Mouse (Mus musculus) MEL (cell line): ENCODE results near the gene Acot11. TPM values are rescaled to one million over a fixed set of nuclear protein-coding genes. Genes with fewer than 3 reads are reported as not detected.

Experiments used
- DNase-seq: peaks from one replicate; pipeline ENCODE4 v3.0.0; 2011; ENCODE audit warnings: low read depth, low spot score
- H3K27ac ChIP-seq: 2 replicates; pipeline ENCODE4 v1.5.1; 2012; ENCODE audit warnings: low read depth, mild to moderate bottlenecking, control low read depth, low read length, moderate library complexity; ENCODE audit not compliant: control insufficient read depth
- H3K27me3 ChIP-seq, 2 experiments: fragments of 150-350 bp in 1 of 2; sonication (generic) in 1 of 2; 2 replicates each; pipeline ENCODE4 v1.6.1; 2012; ENCODE audit warnings: low read length in 2 of 2, mild to moderate bottlenecking in 2 of 2, improper control_type of control experiment in 1 of 2, moderate library complexity in 1 of 2; ENCODE audit not compliant: insufficient read depth in 2 of 2, control insufficient read depth in 1 of 2
- H3K36me3 ChIP-seq, 2 experiments: 2 replicates each; pipeline ENCODE4 v1.6.1; 2012 to 2014; ENCODE audit warnings: low read length in 2 of 2, improper control_type of control experiment in 1 of 2, inconsistent platforms in 1 of 2, mild to moderate bottlenecking in 1 of 2; ENCODE audit not compliant: insufficient read depth in 2 of 2, control insufficient read depth in 1 of 2
- H3K4me1 ChIP-seq, 2 experiments: fragments of 150-350 bp in 1 of 2; sonication (generic) in 1 of 2; 2 replicates each; pipeline ENCODE4 v1.6.1; 2012; ENCODE audit warnings: low read length in 2 of 2, improper control_type of control experiment in 1 of 2, mild to moderate bottlenecking in 1 of 2; ENCODE audit not compliant: insufficient read depth in 2 of 2, control insufficient read depth in 1 of 2
- H3K4me3 ChIP-seq, 2 experiments: fragments of 150-350 bp in 1 of 2; sonication (generic) in 1 of 2; 2 replicates each; pipeline ENCODE4 v1.5.1; 2012; ENCODE audit warnings: low read depth in 2 of 2, low read length in 2 of 2, mild to moderate bottlenecking in 2 of 2, moderate library complexity in 2 of 2, control low read depth in 1 of 2, improper control_type of control experiment in 1 of 2; ENCODE audit not compliant: control insufficient read depth in 1 of 2, insufficient read depth in 1 of 2
- H3K79me2 ChIP-seq: 2 replicates; pipeline ENCODE4 v1.6.1; 2012; ENCODE audit warnings: mild to moderate bottlenecking, low read length, moderate library complexity; ENCODE audit not compliant: control insufficient read depth, poor library complexity, insufficient read depth
- H3K9ac ChIP-seq: 2 replicates; pipeline ENCODE4 v1.6.1; 2012; ENCODE audit warnings: low read depth, mild to moderate bottlenecking, control low read depth, low read length, moderate library complexity; ENCODE audit not compliant: control insufficient read depth, poor library complexity, severe bottlenecking
- H3K9me3 ChIP-seq: fragments of 150-350 bp; sonication (generic); replicated peaks from 2 replicates; pipeline ENCODE4 v1.6.1; 2012; ENCODE audit warnings: mild to moderate bottlenecking, low read length, improper control_type of control experiment, moderate library complexity; ENCODE audit not compliant: insufficient read depth
- CTCF ChIP-seq, 3 experiments: IDR thresholded peaks in 2 of 3; conservative IDR thresholded peaks in 1 of 3; 2 replicates each; pipeline ENCODE4 v1.5.1; 2011 to 2012; ENCODE audit warnings: low read length in 3 of 3, low read depth in 2 of 3, mild to moderate bottlenecking in 2 of 3, improper control_type of control experiment in 1 of 3, inconsistent platforms in 1 of 3, mixed read lengths in 1 of 3, moderate library complexity in 1 of 3; ENCODE audit not compliant: control insufficient read depth in 1 of 3, insufficient read depth in 1 of 3, poor library complexity in 1 of 3, severe bottlenecking in 1 of 3
- ELF1 ChIP-seq: IDR thresholded peaks from 2 replicates; pipeline ENCODE4 v1.6.1; 2014; ENCODE audit warnings: low read depth, mild to moderate bottlenecking, inconsistent platforms, low read length, improper control_type of control experiment, moderate library complexity
- GABPA ChIP-seq: IDR thresholded peaks from 2 replicates; pipeline ENCODE4 v1.6.1; 2012; ENCODE audit warnings: low read depth, mild to moderate bottlenecking, inconsistent platforms, low read length, improper control_type of control experiment, moderate library complexity
- HCFC1 ChIP-seq: IDR thresholded peaks from 2 replicates; pipeline ENCODE4 v1.6.1; 2012; ENCODE audit warnings: low read depth, mild to moderate bottlenecking, inconsistent platforms, low read length, improper control_type of control experiment, moderate library complexity
- MAX ChIP-seq: IDR thresholded peaks from 2 replicates; pipeline ENCODE4 v1.6.1; 2011; ENCODE audit warnings: low read length, improper control_type of control experiment
- MAZ ChIP-seq: IDR thresholded peaks from 2 replicates; pipeline ENCODE4 v1.6.1; 2012; ENCODE audit warnings: low read depth, mild to moderate bottlenecking, inconsistent platforms, low read length, improper control_type of control experiment
- MEF2A ChIP-seq: IDR thresholded peaks from 2 replicates; pipeline ENCODE4 v1.6.1; 2014; ENCODE audit warnings: low read depth, mild to moderate bottlenecking, inconsistent platforms, low read length, improper control_type of control experiment; ENCODE audit not compliant: poor library complexity, insufficient replicate concordance, severe bottlenecking; ENCODE audit errors: extremely low read depth
- MYB ChIP-seq: IDR thresholded peaks from 2 replicates; pipeline ENCODE4 v1.6.1; 2011; ENCODE audit warnings: mild to moderate bottlenecking, low read depth, low read length, improper control_type of control experiment
- POLR2AphosphoS2 ChIP-seq: IDR thresholded peaks from 2 replicates; pipeline ENCODE4 v1.6.1; 2011; ENCODE audit warnings: low read length, improper control_type of control experiment
- RAD21 ChIP-seq: IDR thresholded peaks from 2 replicates; pipeline ENCODE4 v1.6.1; 2011; ENCODE audit warnings: mild to moderate bottlenecking, low read depth, low read length, improper control_type of control experiment
- SMC3 ChIP-seq: IDR thresholded peaks from 2 replicates; pipeline ENCODE4 v1.6.1; 2011; ENCODE audit warnings: low read depth, low read length, improper control_type of control experiment
- UBTF ChIP-seq: IDR thresholded peaks from 2 replicates; pipeline ENCODE4 v1.6.1; 2012; ENCODE audit warnings: low read depth, mild to moderate bottlenecking, inconsistent platforms, low read length, improper control_type of control experiment, moderate library complexity, borderline replicate concordance; ENCODE audit not compliant: insufficient read depth
- ZMIZ1 ChIP-seq: IDR thresholded peaks from 2 replicates; pipeline ENCODE4 v1.6.1; 2012; ENCODE audit warnings: low read depth, mild to moderate bottlenecking, inconsistent platforms, low read length, improper control_type of control experiment, moderate library complexity
- ZNF384 ChIP-seq: IDR thresholded peaks from 2 replicates; pipeline ENCODE4 v1.6.1; 2012; ENCODE audit warnings: low read depth, mild to moderate bottlenecking, inconsistent platforms, low read length, improper control_type of control experiment
- polyA plus RNA-seq, 2 experiments: library from polyadenylated mRNA; stranded (reverse) in 1 of 2; unstranded in 1 of 2; fragments of >175 nt in 1 of 2; fragments of >200 nt in 1 of 2; gene quantifications; 2 replicates each; pipeline versions ENCODE4 v1.2.1 to v1.2.4; 2012; ENCODE audit warnings: low replicate concordance in 2 of 2, low read depth in 1 of 2; ENCODE audit not compliant: insufficient read length in 2 of 2, insufficient read depth in 1 of 2, missing spikeins in 1 of 2
- total RNA-seq: library from RNA; depleted of rRNA; stranded (reverse); fragments of 300-350 nt; gene quantifications from 2 replicates; pipeline ENCODE4 v1.2.3, GENCODE M21; 2012

The Acot11 gene
- total and polyA plus RNA-seq, 3 experiments: 1.5 to 2.5 TPM; not detected in 1

- TF ChIP-seq SMC3: peak; percentile 62
- TF ChIP-seq ZNF384: no peak
- peak; percentile 32 for TF ChIP-seq RAD21
- peak in 2 of 3 experiments; percentile 58 to 66; a peak in 5 of 6 replicates for TF ChIP-seq CTCF (IDR thresholded peaks at IDR 0.05 in 2 of 3, conservative IDR thresholded peaks at IDR 0.05 in 1 of 3; ENCODE audit: control insufficient read depth in 1 of 3, insufficient read depth in 1 of 3, low read depth in 2 of 3, low read length in 3 of 3, poor library complexity in 1 of 3, severe bottlenecking in 1 of 3)
- no peak overlapping the region for H3K4me3 ChIP-seq
- no peaks in the 10 kb centered on the region for H3K9me3 ChIP-seq
- no peak overlapping the region for H3K9ac ChIP-seq
- no peak for DNase-seq
- no peak overlapping the region for H3K27ac ChIP-seq
- H3K36me3 ChIP-seq: peaks cover 0 to 14% of the 10 kb centered on the region in 2 experiments; a peak in 2 of 4 replicates
- H3K79me2 ChIP-seq: no peaks in the 10 kb centered on the region
- H3K27me3 ChIP-seq: no peaks in the 10 kb centered on the region
- peaks cover 7 to 22% of the 10 kb centered on the region in 2 experiments for H3K4me1 ChIP-seq
Observed at GRCm38 (mm10) chr4:106799772-106800336, 4.9 kb downstream of the Acot11 start.

GRCm38 (mm10) chr4:106798908-106799546 lies 5.8 kb downstream of the Acot11 start:
- H3K9me3 ChIP-seq: no peaks in the 10 kb centered on the region
- peaks cover 0 to 20% of the 10 kb centered on the region in 2 experiments; a peak in 2 of 4 replicates for H3K36me3 ChIP-seq
- no peaks in the 10 kb centered on the region for H3K79me2 ChIP-seq
- no peaks in the 10 kb centered on the region for H3K27me3 ChIP-seq
- peaks cover 9 to 26% of the 10 kb centered on the region in 2 experiments for H3K4me1 ChIP-seq
- no peak overlapping the region for H3K4me3 ChIP-seq
- no peak overlapping the region for H3K27ac ChIP-seq
- no peak overlapping the region for H3K9ac ChIP-seq
- TF ChIP-seq POLR2AphosphoS2 (no peak), MEF2A (no peak), MAZ (no peak), ELF1 (no peak), ZNF384 (no peak), ZMIZ1 (no peak), MAX (no peak), UBTF (no peak), HCFC1 (no peak), GABPA (no peak), MYB (no peak)
- DNase-seq: no peak
